Mouse (Mus musculus) heart, adult 2 months (tissue): Measurements from ENCODE around the gene Cenpa. TPM values are rescaled to one million over a fixed set of nuclear protein-coding genes. Genes with fewer than 3 reads are reported as not detected.
A peak's percentile ranks its signal among the peaks of the same experiment; 100 is the strongest.
"Not testable (repeated sequence)": the region's sequence is repeated elsewhere in the genome, so short reads cannot be mapped to it uniquely, and the experiment has no call there.

ENCODE experiments used
- DNase-seq, 2 experiments: peaks; one replicate each; pipeline ENCODE4 v3.0.0; 2021
- H3K27ac ChIP-seq: fragments of 200-600 bp; 2 replicates; pipeline ENCODE4 v1.8.1; 2022
- H3K27me3 ChIP-seq: fragments of 200-500 bp; 2 replicates; pipeline ENCODE4 v1.6.1; 2012; ENCODE audit warnings: mild to moderate bottlenecking, low read length, inconsistent platforms, mixed read lengths; ENCODE audit not compliant: control insufficient read depth, insufficient read depth
- H3K36me3 ChIP-seq: fragments of 200-500 bp; 2 replicates; pipeline ENCODE4 v1.6.1; 2012; ENCODE audit warnings: low read length, inconsistent platforms; ENCODE audit not compliant: control insufficient read depth, insufficient read depth
- H3K4me1 ChIP-seq: fragments of 200-500 bp; 2 replicates; pipeline ENCODE4 v1.6.1; 2011; ENCODE audit warnings: low read length; ENCODE audit not compliant: control insufficient read depth, insufficient read depth
- H3K4me3 ChIP-seq: fragments of 200-600 bp; 2 replicates; pipeline ENCODE4 v1.8.1; 2022
- H3K79me2 ChIP-seq: fragments of 200-500 bp; replicated peaks from 2 replicates; pipeline ENCODE4 v1.6.1; 2012; ENCODE audit warnings: mild to moderate bottlenecking, inconsistent platforms, low read length, moderate library complexity, mixed read lengths; ENCODE audit not compliant: control insufficient read depth, insufficient read depth
- H3K9ac ChIP-seq: fragments of 200-500 bp; 2 replicates; pipeline ENCODE4 v1.6.1; 2012; ENCODE audit warnings: low read depth, mild to moderate bottlenecking, control low read depth, inconsistent platforms, low read length, mixed read lengths
- CTCF ChIP-seq: fragments of 200-600 bp; IDR thresholded peaks from 2 replicates; pipeline ENCODE4 v1.8.1; 2022; ENCODE audit warnings: antibody characterized with exemption, mild to moderate bottlenecking, moderate library complexity
- EP300 ChIP-seq: fragments of 200-500 bp; IDR thresholded peaks from 2 replicates; pipeline ENCODE4 v1.6.1; 2011; ENCODE audit warnings: low read depth, low read length, control low read depth; ENCODE audit not compliant: insufficient read depth
- POLR2A ChIP-seq: fragments of 200-500 bp; IDR thresholded peaks from 2 replicates; pipeline ENCODE4 v1.6.1; 2011; ENCODE audit warnings: mild to moderate bottlenecking, low read depth, low read length, control low read depth; ENCODE audit not compliant: insufficient read depth
- WGBS: fragments of 180-500 bp; shearing (Covaris S2); methylation state at CpG from one replicate; pipeline ENCODE4 v1.1.7; 2018; 5-methylcytosine and 5-hydroxymethylcytosine counted together
- intact Hi-C: fragments of 180-260 bp; cut with DNase I; formaldehyde crosslinking; loops from one replicate; pipeline ENCODE4 v1.15.1; 2025
- polyA plus RNA-seq: library from polyadenylated mRNA; depleted of rRNA; stranded (reverse); fragments of >200 nt; gene quantifications from 2 replicates; pipeline ENCODE4 v1.2.3, GENCODE M21; 2012
- total RNA-seq, 2 experiments: library from RNA; stranded (reverse); gene quantifications; 2 replicates each; pipeline ENCODE4 v1.2.3; 2021

Gene Cenpa
- total and polyA plus RNA-seq, 3 experiments = 43.9 to 51.3 (median 51.0) TPM

GRCm38 (mm10) chr5:30683993-30684392, 17.4 kb downstream of the Cenpa start:
- no peak for DNase-seq
- Histone ChIP-seq H3K27ac (no peak overlapping the region), H3K4me3 (no peak overlapping the region), H3K36me3 (no peaks in the 10 kb centered on the region), H3K4me1 (no peaks in the 10 kb centered on the region), H3K27me3 (no peaks in the 10 kb centered on the region; the same call in 1 of the 2 replicates), H3K79me2 (no peaks in the 10 kb centered on the region), H3K9ac (no peak overlapping the region)
- intact Hi-C loops = loop anchor here (1.0 kb wide), 1 partner anchor 168 kb away; no protein-coding TSS in a partner anchor
- 63% methylated on average over 3 of the region's 3 CpGs for WGBS
- TF ChIP-seq POLR2A (no peak), CTCF (peak; percentile 63)

GRCm38 (mm10) chr5:30686781-30687180, 20.2 kb downstream of the Cenpa start:
- Histone ChIP-seq H3K9ac (no peak overlapping the region), H3K27ac (no peak overlapping the region), H3K36me3 (no peaks in the 10 kb centered on the region), H3K4me1 (no peaks in the 10 kb centered on the region), H3K4me3 (no peak overlapping the region), H3K27me3 (no peaks in the 10 kb centered on the region; the same call in 1 of the 2 replicates), H3K79me2 (no peaks in the 10 kb centered on the region)
- no peak for TF ChIP-seq EP300
- peak; percentile 54 for TF ChIP-seq CTCF
- WGBS = 55% methylated on average over 3 of the region's 3 CpGs
- intact Hi-C loops = no loop called here
- DNase-seq = no peak

- TF ChIP-seq CTCF (no peak), POLR2A (no peak), EP300 (no peak)
- no peak for DNase-seq
- Histone ChIP-seq H3K27me3 (peaks cover 3% of the 10 kb centered on the region; the same call in 1 of the 2 replicates), H3K4me3 (no peak overlapping the region), H3K9ac (no peak overlapping the region), H3K27ac (no peak overlapping the region), H3K79me2 (no peaks in the 10 kb centered on the region), H3K4me1 (no peaks in the 10 kb centered on the region), H3K36me3 (no peaks in the 10 kb centered on the region)
- 73% methylated on average over 8 of the region's 8 CpGs for WGBS
- intact Hi-C loops = no loop called here
Measured at GRCm38 (mm10) chr5:30700361-30701000, 33.9 kb downstream of the Cenpa start.

- 52% methylated on average over 4 of the region's 4 CpGs for WGBS
- intact Hi-C loops, H3K27ac ChIP-seq, H3K36me3 ChIP-seq, H3K4me1 ChIP-seq, DNase-seq, H3K9ac ChIP-seq, H3K79me2 ChIP-seq, H3K27me3 ChIP-seq, H3K4me3 ChIP-seq: not testable (repeated sequence)
Measured at GRCm38 (mm10) chr5:30701373-30701772, 34.8 kb downstream of the Cenpa start.

- intact Hi-C loops = no loop called here
- no peak overlapping the region for H3K4me3 ChIP-seq
- peaks cover 4% of the 10 kb centered on the region for H3K27me3 ChIP-seq
- WGBS = 85% methylated on average over 3 of the region's 3 CpGs
- H3K79me2 ChIP-seq = no peaks in the 10 kb centered on the region
- no peak overlapping the region for H3K9ac ChIP-seq
- no peaks in the 10 kb centered on the region for H3K36me3 ChIP-seq
- no peak for DNase-seq
- no peaks in the 10 kb centered on the region for H3K4me1 ChIP-seq
- H3K27ac ChIP-seq = no peak overlapping the region
- TF ChIP-seq POLR2A = no peak
- TF ChIP-seq CTCF = no peak
- TF ChIP-seq EP300 = no peak
Measured at GRCm38 (mm10) chr5:30701866-30702265, 35.3 kb downstream of the Cenpa start.

GRCm38 (mm10) chr5:30709744-30710383, 43.3 kb downstream of the Cenpa start:
- no peak overlapping the region for H3K4me3 ChIP-seq
- 7% methylated on average over 13 of the region's 13 CpGs for WGBS
- H3K9ac ChIP-seq = no peak overlapping the region
- no peak overlapping the region for H3K27ac ChIP-seq
- peak; percentile 65 to 69 for DNase-seq
- no peaks in the 10 kb centered on the region for H3K36me3 ChIP-seq
- intact Hi-C loops = loop anchor here (1.0 to 10.0 kb wide), 3 partner anchors 65 to 285 kb away; no protein-coding TSS in a partner anchor
- no peaks in the 10 kb centered on the region for H3K79me2 ChIP-seq
- H3K27me3 ChIP-seq = peaks cover 17% of the 10 kb centered on the region
- TF ChIP-seq EP300 = peak; percentile 74
- TF ChIP-seq CTCF = peak; percentile 78
- no peak for TF ChIP-seq POLR2A
- peaks cover 1% of the 10 kb centered on the region; the same call in 1 of the 2 replicates for H3K4me1 ChIP-seq
